Mouse (Mus musculus) E14TG2a.4 (cell line): ENCODE measurements around the gene Zfp865.
"Not testable (repeated sequence)": the region's sequence is repeated elsewhere in the genome, so short reads cannot be mapped to it uniquely, and the experiment has no call there.

Source experiments
- H3K27me3 ChIP-seq: 2 replicates; pipeline ENCODE4 v1.6.1; 2014; ENCODE audit warnings: low read length, control low read depth; ENCODE audit not compliant: insufficient read depth
- H3K36me3 ChIP-seq: 2 replicates; pipeline ENCODE4 v1.6.1; 2014; ENCODE audit warnings: low read length, control low read depth; ENCODE audit not compliant: insufficient read depth
- H3K4me1 ChIP-seq: replicated peaks from 2 replicates; pipeline ENCODE4 v1.6.1; 2014; ENCODE audit warnings: low read depth, low read length, control low read depth
- H3K4me3 ChIP-seq: replicated peaks from 2 replicates; pipeline ENCODE4 v1.5.1; 2014; ENCODE audit warnings: mild to moderate bottlenecking, low read length
- H3K9me3 ChIP-seq: 2 replicates; pipeline ENCODE4 v1.6.1; 2014; ENCODE audit warnings: low read length, control low read depth
- CTCF ChIP-seq: conservative IDR thresholded peaks from 2 replicates; pipeline ENCODE4 v1.5.1; 2014; ENCODE audit warnings: low read length
- NANOG ChIP-seq: IDR thresholded peaks from 2 replicates; pipeline ENCODE4 v1.6.1; 2014; ENCODE audit warnings: borderline replicate concordance, low read length, mixed read lengths
- POU5F1 ChIP-seq: IDR thresholded peaks from 2 replicates; pipeline ENCODE4 v1.6.1; 2014; ENCODE audit warnings: low read length, borderline replicate concordance

Gene Zfp865

GRCm38 (mm10) chr7:5012681-5013513, 7.3 kb upstream of the Zfp865 start:
- H3K4me1 ChIP-seq, result peaks cover 67% of the 10 kb centered on the region
- H3K4me3 ChIP-seq, result peak overlapping the region; percentile 88
- H3K36me3 ChIP-seq, result peaks cover 49% of the 10 kb centered on the region
- H3K9me3 ChIP-seq, result peaks cover 5% of the 10 kb centered on the region
- TF ChIP-seq NANOG, result no peak
- TF ChIP-seq POU5F1, result no peak
- TF ChIP-seq CTCF, result no peak
- no peaks in the 10 kb centered on the region for H3K27me3 ChIP-seq

- TF ChIP-seq CTCF, result no peak
- TF ChIP-seq NANOG, result no peak
- no peak for TF ChIP-seq POU5F1
- peak within 1 kb of the TSS; percentile 88 for H3K4me3 ChIP-seq
- H3K36me3 ChIP-seq, result peaks cover 36% of the 10 kb centered on the region
- H3K27me3 ChIP-seq, result no peaks in the 10 kb centered on the region
- H3K9me3 ChIP-seq, result peaks cover 5% of the 10 kb centered on the region
- peaks cover 68% of the 10 kb centered on the region for H3K4me1 ChIP-seq
These were observed 5.7 kb upstream of the Zfp865 start, which contains the start of the genes Zfp524 and Fiz1 for GRCm38 (mm10) chr7:5014251-5015117. TSS of gene Zfp524 (plus strand) at chr7:5014415. TSS of gene Fiz1 (minus strand) at chr7:5014697.

GRCm38 (mm10) chr7:5015118-5016001, 4.8 kb upstream of the Zfp865 start, which contains the start of gene Gm44973:
TSS of gene Gm44973 (plus strand) at chr7:5015496.
- no peaks in the 10 kb centered on the region for H3K27me3 ChIP-seq
- peaks cover 27% of the 10 kb centered on the region for H3K36me3 ChIP-seq
- H3K9me3 ChIP-seq, result peaks cover 5% of the 10 kb centered on the region
- peaks cover 61% of the 10 kb centered on the region for H3K4me1 ChIP-seq
- TF ChIP-seq CTCF (no peak), POU5F1 (no peak), NANOG (no peak; the same call in 1 of the 2 replicates)
- peak within 1 kb of the TSS; percentile 88 for H3K4me3 ChIP-seq

GRCm38 (mm10) chr7:5016057-5016456, 4.1 kb upstream of the Zfp865 start:
- Histone ChIP-seq H3K36me3 (peaks cover 20% of the 10 kb centered on the region), H3K4me1 (peaks cover 58% of the 10 kb centered on the region), H3K9me3 (peaks cover 5% of the 10 kb centered on the region), H3K27me3 (no peaks in the 10 kb centered on the region), H3K4me3 (peak overlapping the region; percentile 88)
- no peak for TF ChIP-seq NANOG
- TF ChIP-seq POU5F1, result no peak
- TF ChIP-seq CTCF, result no peak

- TF ChIP-seq NANOG, result no peak
- no peak for TF ChIP-seq CTCF
- no peak for TF ChIP-seq POU5F1
- Histone ChIP-seq H3K4me3 (no peak overlapping the region), H3K4me1 (peaks cover 58% of the 10 kb centered on the region), H3K27me3 (no peaks in the 10 kb centered on the region), H3K36me3 (peaks cover 19% of the 10 kb centered on the region), H3K9me3 (peaks cover 5% of the 10 kb centered on the region)
These were observed 3.3 kb upstream of the Zfp865 start for GRCm38 (mm10) chr7:5016920-5017319.

- Histone ChIP-seq H3K9me3 (peaks cover 5% of the 10 kb centered on the region), H3K4me3 (peak overlapping the region; percentile 69), H3K27me3 (no peaks in the 10 kb centered on the region), H3K36me3 (peaks cover 19% of the 10 kb centered on the region), H3K4me1 (peaks cover 58% of the 10 kb centered on the region)
- TF ChIP-seq CTCF (peak; percentile 60), POU5F1 (no peak), NANOG (no peak)
These were observed 2.8 kb upstream of the Zfp865 start for GRCm38 (mm10) chr7:5017352-5017751.

GRCm38 (mm10) chr7:5017931-5018330, 2.2 kb upstream of the Zfp865 start:
- peak overlapping the region; percentile 69 for H3K4me3 ChIP-seq
- peaks cover 56% of the 10 kb centered on the region for H3K4me1 ChIP-seq
- no peak for TF ChIP-seq CTCF
- TF ChIP-seq POU5F1, result no peak
- TF ChIP-seq NANOG, result no peak

GRCm38 (mm10) chr7:5019576-5019975, 600 bp upstream of the Zfp865 start:
- Histone ChIP-seq H3K4me1 (peaks cover 57% of the 10 kb centered on the region), H3K4me3 (peak overlapping the region; percentile 95), H3K36me3 (peaks cover 37% of the 10 kb centered on the region)
- not testable (repeated sequence) for H3K27me3 ChIP-seq, H3K9me3 ChIP-seq

More at GRCm38 (mm10) chr7:5017931-5018330, 2.2 kb upstream of the Zfp865 start:
- H3K36me3 ChIP-seq, result peaks cover 21% of the 10 kb centered on the region
- H3K9me3 ChIP-seq, result peaks cover 5% of the 10 kb centered on the region
- no peaks in the 10 kb centered on the region for H3K27me3 ChIP-seq
